Mouse (Mus musculus) cerebellum, adult 2 months (tissue): ENCODE data around the gene Plxdc1. TPM values are rescaled to one million over a fixed set of nuclear protein-coding genes. Genes with fewer than 3 reads are reported as not detected.
A peak's percentile ranks its signal among the peaks of the same experiment; 100 is the strongest.

Experiments
- DNase-seq, 2 experiments: peaks; one replicate each; pipeline ENCODE4 v3.0.0; 2021
- H3K27ac ChIP-seq: fragments of 200-500 bp; 2 replicates; pipeline ENCODE4 v1.5.1; 2012; ENCODE audit warnings: low read length, control low read depth, inconsistent platforms; ENCODE audit not compliant: insufficient read depth
- H3K27me3 ChIP-seq: fragments of 200-500 bp; 2 replicates; pipeline ENCODE4 v1.6.1; 2012; ENCODE audit warnings: inconsistent platforms, mild to moderate bottlenecking, low read length, moderate library complexity; ENCODE audit not compliant: control insufficient read depth, insufficient read depth
- H3K4me1 ChIP-seq: fragments of 200-500 bp; 2 replicates; pipeline ENCODE4 v1.6.1; 2011; ENCODE audit warnings: low read length; ENCODE audit not compliant: control insufficient read depth, insufficient read depth
- H3K4me3 ChIP-seq: fragments of 200-500 bp; replicated peaks from 2 replicates; pipeline ENCODE3; 2011; ENCODE audit warnings: mild to moderate bottlenecking, low read depth, low read length, control low read depth; ENCODE audit not compliant: insufficient read depth
- CTCF ChIP-seq: fragments of 200-500 bp; IDR thresholded peaks from 2 replicates; pipeline ENCODE4 v1.5.1; 2011; ENCODE audit warnings: low read depth, mild to moderate bottlenecking, control low read depth, low read length, moderate library complexity, borderline replicate concordance; ENCODE audit not compliant: insufficient read depth
- POLR2A ChIP-seq: fragments of 200-500 bp; IDR thresholded peaks from 2 replicates; pipeline ENCODE4 v1.6.1; 2011; ENCODE audit warnings: low read length, control low read depth, borderline replicate concordance; ENCODE audit not compliant: insufficient read depth
- WGBS: fragments of 180-500 bp; shearing (Covaris S2); methylation state at CpG from one replicate; pipeline ENCODE4 v1.1.7; 2018; 5-methylcytosine and 5-hydroxymethylcytosine counted together
- polyA plus RNA-seq: library from polyadenylated mRNA; depleted of rRNA; stranded (reverse); fragments of >200 nt; gene quantifications from 2 replicates; pipeline ENCODE4 v1.2.3, GENCODE M21; 2012

The Plxdc1 gene
- polyA plus RNA-seq, 1 experiment = 46.2 TPM

DNA sequence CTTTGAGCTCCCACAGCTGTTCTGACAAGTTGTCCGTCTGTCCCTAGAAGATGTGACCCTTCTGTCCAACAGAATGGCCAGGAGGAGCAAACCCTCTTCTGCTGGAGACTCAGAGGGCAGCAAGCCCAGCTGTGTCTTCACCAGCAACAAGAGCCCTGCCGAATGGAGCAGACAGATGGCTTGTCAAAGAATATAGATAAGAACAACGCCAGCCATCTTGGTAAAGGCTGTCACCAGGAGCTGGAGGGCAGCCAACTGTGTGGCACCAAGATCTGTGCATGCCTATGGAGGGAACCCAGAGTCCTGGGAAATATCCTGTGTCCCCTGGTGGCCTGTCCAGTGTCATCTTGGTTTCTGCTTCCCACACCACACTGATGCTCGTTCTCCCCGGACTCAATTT is 78.3 kb downstream of the Plxdc1 start:
- 56% methylated on average over 5 of the region's 5 CpGs for WGBS
- no peak overlapping the region for H3K4me3 ChIP-seq
- no peak overlapping the region for H3K27ac ChIP-seq
- no peaks in the 10 kb centered on the region for H3K27me3 ChIP-seq
- H3K4me1 ChIP-seq = no peaks in the 10 kb centered on the region
- no peak for DNase-seq
- TF ChIP-seq CTCF = no peak
- no peak for TF ChIP-seq POLR2A

DNA sequence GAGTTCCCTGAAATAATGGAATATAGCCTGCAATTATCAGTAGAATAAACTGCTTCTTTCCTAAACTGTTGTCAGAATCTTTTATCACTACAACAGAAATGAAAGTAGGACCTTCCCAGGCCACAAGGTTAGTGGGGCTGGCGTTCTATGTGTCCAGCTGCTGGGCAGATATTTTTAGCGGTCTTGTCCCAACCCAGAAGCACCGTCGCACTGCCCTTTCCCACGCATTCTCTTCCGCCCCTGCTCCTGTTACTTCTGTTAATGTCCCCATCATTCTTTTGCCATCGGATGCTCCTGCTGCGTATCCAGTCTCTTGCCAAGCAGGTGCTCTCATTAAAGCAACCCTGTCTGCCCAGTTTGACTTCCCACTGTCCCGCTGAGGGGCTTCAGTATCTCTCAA is 79.3 kb downstream of the Plxdc1 start:
- TF ChIP-seq POLR2A (no peak), CTCF (no peak)
- WGBS = 86% methylated on average over 9 of the region's 9 CpGs
- no peak overlapping the region for H3K4me3 ChIP-seq
- no peak for DNase-seq
- no peaks in the 10 kb centered on the region for H3K27me3 ChIP-seq
- no peak overlapping the region; the same call in 1 of the 2 replicates for H3K27ac ChIP-seq
- no peaks in the 10 kb centered on the region for H3K4me1 ChIP-seq

DNA sequence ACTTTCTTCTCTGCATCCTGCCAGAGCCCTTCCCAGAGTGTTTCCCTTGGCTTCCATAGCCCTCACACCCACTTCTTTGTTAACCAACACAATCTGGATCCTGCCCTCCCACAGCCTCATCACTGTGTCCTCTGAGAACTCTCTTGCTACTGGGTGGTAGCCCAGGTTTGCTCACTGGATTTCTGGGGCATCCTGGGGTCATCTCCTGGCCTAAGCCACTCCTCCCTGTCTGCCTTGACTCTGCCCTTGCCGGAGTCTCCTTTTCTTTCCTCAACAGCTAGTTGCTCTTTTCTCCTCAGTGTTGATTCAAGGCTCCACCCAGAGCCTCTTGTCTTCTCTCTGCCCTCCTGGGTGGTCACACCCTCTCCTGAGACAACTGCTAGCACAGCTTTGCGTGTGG is 80.3 kb downstream of the Plxdc1 start:
- H3K4me1 ChIP-seq = no peaks in the 10 kb centered on the region
- DNase-seq = no peak
- no peak overlapping the region for H3K4me3 ChIP-seq
- H3K27me3 ChIP-seq = no peaks in the 10 kb centered on the region
- no peak overlapping the region for H3K27ac ChIP-seq
- TF ChIP-seq POLR2A = no peak
- TF ChIP-seq CTCF = no peak
- WGBS = 73% methylated on average over 2 of the region's 2 CpGs

DNA sequence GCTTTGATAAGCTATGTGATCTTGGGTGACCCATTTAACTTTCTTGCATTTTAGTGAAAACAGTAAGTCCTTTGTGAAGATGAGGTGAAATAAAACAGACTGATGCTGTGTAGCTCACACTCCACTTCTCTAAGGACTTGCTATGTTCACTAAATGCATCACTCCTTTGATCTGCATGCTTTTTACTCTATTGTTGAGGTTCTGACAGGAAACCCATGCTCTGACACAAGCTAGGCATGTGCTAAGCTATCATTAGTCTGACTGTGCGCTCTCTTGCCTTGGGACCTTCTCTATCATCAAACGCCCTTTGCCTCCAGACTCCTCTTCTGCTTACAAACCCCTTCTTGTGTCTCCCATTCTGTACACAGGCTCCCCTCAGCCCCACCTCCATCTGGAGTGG is 80.7 kb downstream of the Plxdc1 start:
- Histone ChIP-seq H3K27ac (no peak overlapping the region), H3K4me3 (no peak overlapping the region), H3K27me3 (no peaks in the 10 kb centered on the region), H3K4me1 (no peaks in the 10 kb centered on the region)
- DNase-seq = no peak
- 93% methylated on average over 2 of the region's 2 CpGs for WGBS
- TF ChIP-seq POLR2A = no peak
- TF ChIP-seq CTCF = no peak

DNA sequence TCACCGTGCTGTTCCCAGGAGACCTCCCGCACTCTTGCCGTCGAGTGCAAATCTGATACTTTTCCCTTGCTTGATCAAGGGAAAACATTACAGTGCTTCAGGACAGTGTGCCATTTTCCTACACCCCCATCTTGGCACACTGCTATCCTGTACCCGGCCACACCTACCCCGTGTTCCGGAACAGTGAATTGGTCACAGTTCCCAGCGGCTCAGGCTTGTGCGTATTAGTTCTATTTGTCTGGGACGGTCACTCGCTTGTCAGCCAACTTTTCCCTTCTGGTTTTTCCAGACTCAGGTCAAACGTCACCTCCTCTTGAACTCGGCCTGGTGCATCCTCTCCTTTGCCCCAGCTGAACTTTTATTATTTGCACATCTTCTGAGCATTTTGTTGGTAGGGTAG is 81.4 kb downstream of the Plxdc1 start:
- TF ChIP-seq CTCF = no peak
- H3K4me3 ChIP-seq = no peak overlapping the region
- WGBS = 70% methylated on average over 13 of the region's 13 CpGs
- no peak for DNase-seq
- no peaks in the 10 kb centered on the region for H3K4me1 ChIP-seq
- H3K27ac ChIP-seq = no peak overlapping the region
- H3K27me3 ChIP-seq = no peaks in the 10 kb centered on the region

DNA sequence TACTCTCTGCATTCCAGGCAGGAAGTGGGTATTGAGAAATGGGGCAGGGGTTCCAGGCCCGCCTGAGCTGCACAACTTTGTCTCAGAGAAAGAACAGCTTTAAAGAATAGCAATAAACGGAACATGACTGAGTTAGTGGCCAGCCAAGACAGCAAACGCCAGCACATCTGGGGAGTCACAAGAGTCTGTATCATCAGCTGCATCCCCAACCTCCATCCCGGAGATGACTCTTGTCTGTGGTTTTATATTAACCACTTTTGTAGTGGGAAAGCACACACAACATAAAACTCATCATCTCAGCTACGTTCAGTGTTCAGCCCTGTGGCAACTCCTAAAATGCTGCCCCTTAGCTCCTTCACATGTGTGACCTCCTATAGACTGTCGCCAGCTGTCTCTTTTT is 84.4 kb downstream of the Plxdc1 start:
- WGBS = 84% methylated on average over 6 of the region's 6 CpGs
- no peaks in the 10 kb centered on the region for H3K27me3 ChIP-seq
- DNase-seq = no peak
- no peak overlapping the region for H3K27ac ChIP-seq
- H3K4me3 ChIP-seq = no peak overlapping the region
- no peaks in the 10 kb centered on the region for H3K4me1 ChIP-seq
- TF ChIP-seq POLR2A (no peak), CTCF (no peak)

DNA sequence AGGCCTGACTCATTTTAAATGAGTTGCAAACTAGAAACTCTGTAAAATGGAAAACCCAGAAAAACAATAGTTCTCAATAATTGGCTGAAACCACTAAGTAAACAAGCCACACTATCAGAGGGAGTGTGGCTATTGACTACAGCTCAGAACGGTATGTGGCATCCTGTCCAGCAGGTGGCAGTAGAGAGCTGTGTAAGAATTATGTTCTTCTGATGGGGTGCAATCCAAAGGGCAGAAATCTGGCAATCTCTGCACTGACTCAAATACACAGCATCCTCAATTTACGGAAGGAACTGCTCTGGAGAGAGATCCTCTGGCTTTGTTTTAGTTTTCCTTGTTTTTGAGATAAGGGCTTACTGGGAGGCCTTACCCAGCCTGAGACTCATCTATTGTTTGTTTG is 86.4 kb downstream of the Plxdc1 start:
- peak; percentile 80 for TF ChIP-seq CTCF
- TF ChIP-seq POLR2A = no peak
- Histone ChIP-seq H3K27me3 (no peaks in the 10 kb centered on the region), H3K4me3 (no peak overlapping the region), H3K4me1 (no peaks in the 10 kb centered on the region), H3K27ac (no peak overlapping the region)
- 0% methylated on average over 2 of the region's 2 CpGs for WGBS
- peak; percentile 84 to 88 for DNase-seq

DNA sequence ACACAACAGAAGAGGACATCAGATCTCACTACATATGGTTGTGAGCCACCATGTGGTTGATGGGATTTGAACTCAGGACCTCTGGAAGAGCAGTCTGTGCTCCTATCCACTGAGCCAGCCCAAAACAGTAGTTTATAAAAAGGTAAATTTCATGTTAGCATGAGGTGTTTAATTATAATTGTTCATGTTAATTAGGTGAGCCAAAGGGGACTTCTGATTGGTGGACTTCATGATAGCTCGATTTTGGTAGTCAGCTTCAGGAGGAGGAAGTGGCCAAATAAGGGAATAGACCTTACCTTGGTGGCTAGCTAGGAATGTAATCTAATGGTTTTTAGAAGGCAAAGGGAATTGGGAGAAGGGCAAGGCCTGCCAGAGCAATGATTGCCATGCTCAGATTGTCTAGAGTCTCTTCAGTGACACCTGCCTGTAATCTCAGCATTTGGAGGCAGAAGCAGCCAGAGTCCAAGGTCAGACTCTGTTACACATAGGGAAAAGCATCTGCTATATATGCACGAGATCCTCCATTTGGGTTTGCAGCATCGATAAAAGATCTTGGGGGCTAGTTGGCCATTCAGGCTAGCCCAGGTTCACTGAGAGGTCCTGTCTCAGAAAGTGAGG is 88.6 kb downstream of the Plxdc1 start:
- DNase-seq = no peak
- WGBS = 73% methylated on average over 3 of the region's 3 CpGs
- Histone ChIP-seq H3K27me3 (no peaks in the 10 kb centered on the region), H3K27ac (no peak overlapping the region), H3K4me3 (no peak overlapping the region), H3K4me1 (no peaks in the 10 kb centered on the region)
- no peak for TF ChIP-seq POLR2A
- TF ChIP-seq CTCF = no peak
